Mouse (Mus musculus) activated CD4-positive, CD25-positive, alpha-beta regulatory T cell (primary cell): ENCODE results near the gene Nutm1. TPM values are rescaled to one million over a fixed set of nuclear protein-coding genes. Genes with fewer than 3 reads are reported as not detected.

Source experiments
- polyA plus RNA-seq, 2 experiments: library from polyadenylated mRNA; unstranded; fragments of 100-300 nt; shearing (Covaris generic); gene quantifications; one replicate each; pipeline ENCODE4 v1.2.1; 2017

The Nutm1 gene
- polyA plus RNA-seq: under 1 TPM; 0.04 to 0.22 TPM

DNA sequence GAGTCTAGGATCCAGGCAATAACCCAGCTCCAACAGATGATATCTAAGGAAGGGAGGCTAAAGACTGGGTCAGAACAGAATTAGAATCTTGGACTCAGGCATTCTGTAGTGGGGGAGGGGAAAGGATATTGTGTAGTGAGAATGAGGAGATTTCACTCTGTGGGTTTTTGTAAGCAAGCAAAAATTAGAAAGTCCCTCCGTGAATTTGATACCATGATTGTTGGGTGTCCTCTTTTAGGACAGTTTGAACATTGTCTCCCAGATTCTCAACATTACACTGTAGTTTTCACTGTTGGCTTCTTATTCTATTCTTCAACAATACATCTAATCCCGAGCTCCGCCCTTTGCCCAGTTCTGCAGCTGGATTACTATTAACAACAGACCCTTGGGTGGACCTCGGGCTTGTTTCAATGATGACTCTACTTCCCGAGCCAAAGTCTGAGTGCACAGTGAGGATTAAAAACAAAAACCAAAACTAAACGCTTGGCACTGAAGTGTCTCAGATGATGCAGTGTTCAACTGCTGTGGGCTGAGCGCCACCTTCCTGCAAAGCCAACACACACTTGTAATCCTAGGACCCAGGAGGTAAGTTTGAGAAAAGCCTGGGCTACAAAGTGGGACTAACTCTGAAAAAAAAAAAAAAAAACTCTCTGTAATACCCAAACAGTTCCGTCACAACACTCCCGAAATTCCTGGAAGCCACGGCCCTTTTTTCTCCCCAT lies at the start of gene Nutm1:
TSS of gene Nutm1 (minus strand) at position 51 of the 722 bp plus-strand sequence.

DNA sequence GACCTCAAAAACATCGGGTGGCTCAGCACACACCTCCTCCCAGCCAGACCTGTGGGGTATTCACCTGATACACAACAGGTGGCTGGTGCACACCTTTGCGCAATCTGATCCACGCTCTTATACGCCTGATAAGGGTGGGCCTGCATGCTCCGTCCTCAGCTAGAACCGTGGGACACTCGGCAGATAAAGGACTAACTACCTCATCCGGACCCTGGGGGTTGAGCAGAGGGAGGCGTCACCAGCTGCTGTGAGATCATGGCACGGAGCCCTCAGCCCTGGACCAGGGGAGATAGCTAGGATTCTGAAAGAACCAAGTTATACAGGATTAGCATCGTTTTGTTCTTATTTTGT lies 7.1 kb upstream of the Nutm1 start, which contains the start of gene Gm21985:
TSS of gene Gm21985 (plus strand) at position 73 of the 351 bp plus-strand sequence.

DNA sequence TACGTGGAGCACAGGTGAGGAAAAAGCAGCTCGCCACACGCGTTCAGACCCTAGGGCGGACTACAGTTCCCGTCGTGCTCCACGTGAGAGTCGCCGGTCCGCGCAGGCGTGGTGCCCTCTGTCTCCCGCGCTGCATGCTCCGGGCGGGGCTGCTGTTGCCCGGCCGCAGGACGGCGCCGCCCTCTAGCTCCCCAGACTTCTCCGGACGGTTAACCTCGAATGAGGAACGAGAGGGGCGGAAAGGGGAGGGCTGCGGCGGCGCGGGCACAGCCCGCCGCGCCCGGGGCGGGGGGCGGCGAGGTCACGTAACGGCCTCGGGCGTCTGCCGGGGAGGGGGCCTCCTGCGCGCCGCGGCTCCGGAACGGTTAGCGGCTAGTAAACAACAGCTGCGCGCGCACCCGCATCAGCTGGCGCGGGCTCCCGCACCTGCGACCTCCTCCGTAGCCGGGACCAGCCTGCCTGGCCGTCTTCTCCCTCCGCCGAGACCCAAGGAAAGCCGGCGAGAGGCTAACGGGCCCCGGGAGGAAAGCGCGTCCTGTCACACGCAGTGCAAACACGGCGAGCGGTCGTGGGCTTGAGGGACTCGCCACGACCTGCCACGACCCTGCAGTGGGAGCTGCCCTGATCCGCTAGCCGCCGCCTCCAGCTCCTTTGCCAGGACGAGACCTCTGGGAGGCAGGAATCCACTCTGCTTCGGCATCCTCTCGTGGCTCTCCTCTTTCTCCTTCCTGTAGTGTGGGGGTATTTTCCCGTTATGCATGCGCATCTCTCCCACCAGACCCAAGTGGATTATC lies 6.6 kb upstream of the Nutm1 start, which contains the start of gene Slc12a6:
TSS of gene Slc12a6 (plus strand) at position 378 of the 794 bp plus-strand sequence.

DNA sequence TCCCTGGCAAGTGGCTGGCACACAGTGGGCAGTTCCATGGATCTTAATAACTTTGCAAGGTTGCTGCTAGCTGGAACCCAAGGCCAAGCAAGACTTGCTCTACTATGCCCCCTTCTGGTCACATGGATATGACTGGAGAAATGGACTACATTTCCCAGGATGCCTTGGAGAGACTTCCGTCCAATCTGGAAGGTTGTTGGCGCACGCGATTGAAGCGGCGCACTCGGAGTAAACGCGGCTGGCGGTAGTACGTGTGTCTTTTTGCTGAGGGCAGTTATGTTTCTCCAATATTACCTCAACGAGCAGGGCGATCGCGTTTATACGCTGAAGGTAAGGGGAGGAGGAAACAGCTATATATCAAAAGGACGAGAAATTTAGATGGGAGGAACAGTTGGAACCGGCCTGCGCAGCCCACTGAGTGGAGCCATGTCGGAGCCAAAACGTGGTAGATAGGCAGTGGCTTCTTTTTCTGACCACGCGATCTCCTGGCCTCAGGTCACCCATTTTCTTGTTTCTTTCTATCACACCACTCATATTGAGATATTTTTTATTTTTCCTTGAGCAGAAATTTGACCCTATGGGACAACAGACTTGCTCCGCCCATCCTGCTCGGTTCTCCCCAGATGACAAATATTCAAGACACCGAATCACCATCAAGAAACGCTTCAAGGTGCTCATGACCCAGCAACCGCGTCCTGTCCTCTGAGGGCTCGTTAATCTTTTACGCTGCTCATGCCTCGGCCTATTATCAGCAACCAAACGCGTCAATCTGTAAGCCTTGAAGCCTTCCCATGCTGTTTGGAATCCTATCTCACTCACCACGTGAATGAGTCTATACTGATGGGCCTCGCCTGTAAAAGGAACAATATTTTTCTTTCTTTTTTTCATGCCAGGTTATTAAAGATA lies 2.9 kb upstream of the Nutm1 start, which contains the start of gene Nop10:
TSS of gene Nop10 (plus strand) at position 179 of the 906 bp plus-strand sequence.

DNA sequence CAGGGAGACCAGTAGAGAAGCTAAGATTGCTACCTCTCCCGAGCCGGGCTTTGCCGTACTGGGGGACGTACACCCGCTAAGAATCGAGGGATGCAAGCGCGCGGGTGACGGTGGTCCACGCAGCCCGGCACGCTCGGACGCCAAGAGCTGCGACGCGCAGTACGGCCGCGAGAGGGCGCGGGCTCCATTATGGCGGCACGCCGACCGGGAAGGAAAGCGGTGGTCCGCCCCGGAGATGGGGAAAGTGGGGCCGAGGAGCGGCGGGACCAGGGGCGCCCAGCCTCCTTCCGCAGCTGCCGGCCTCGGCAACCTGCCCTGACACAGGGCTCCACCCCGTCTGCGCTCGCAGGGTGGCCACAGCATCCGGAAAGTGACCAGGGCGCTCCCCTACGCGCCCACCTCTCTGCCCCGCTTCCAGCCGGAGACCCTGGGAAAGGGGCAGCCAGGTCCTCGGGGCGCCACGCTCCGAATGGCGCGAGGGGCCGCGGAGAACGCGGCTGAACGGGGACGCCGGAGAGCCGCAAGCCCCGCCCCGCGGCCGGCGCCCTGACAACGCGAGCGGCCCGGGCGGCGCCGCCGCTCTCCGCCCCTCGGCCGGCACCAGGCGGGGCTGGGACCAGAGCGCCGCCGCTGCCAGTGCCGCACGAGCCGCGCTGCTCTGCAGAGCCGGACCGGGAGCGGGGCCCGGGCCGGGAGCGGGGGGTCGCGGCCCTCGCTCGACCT lies 19.7 kb downstream of the Nutm1 start, which contains the start of gene Lpcat4:
TSS of gene Lpcat4 (plus strand) at position 257 of the 723 bp plus-strand sequence.

Other genes with a start within 250 kb of the Nutm1 start
- under 1 TPM; 0.04 to 0.05 TPM for gene Olfr1310, start 246.6 kb downstream of the Nutm1 start, polyA plus RNA-seq
- under 1 TPM in 1 of 2 experiments, not detected in 1; 0.09 TPM for gene Olfr1311, start 234.9 kb downstream of the Nutm1 start, polyA plus RNA-seq
- under 1 TPM in 1 of 2 experiments, not detected in 1; 0.10 TPM for gene Olfr1312, start 209.1 kb downstream of the Nutm1 start, polyA plus RNA-seq
- not detected for gene Olfr1313, start 181.4 kb downstream of the Nutm1 start, polyA plus RNA-seq
- gene Olfr1314, start 162.5 kb downstream of the Nutm1 start, polyA plus RNA-seq: not detected
- gene Olfr1315-ps1, start 143.9 kb downstream of the Nutm1 start, polyA plus RNA-seq: not detected
- not detected for gene Olfr1316, start 124.3 kb downstream of the Nutm1 start, polyA plus RNA-seq
- gene Olfr1317, start 119.0 kb downstream of the Nutm1 start, polyA plus RNA-seq: under 1 TPM in 1 of 2 experiments, not detected in 1; 0.07 TPM
- gene Olfr1318, start 105.1 kb downstream of the Nutm1 start, polyA plus RNA-seq: under 1 TPM in 1 of 2 experiments, not detected in 1; 0.05 TPM
- 100 to 1,000 TPM in 1 of 2 experiments, 10 to 100 TPM in 1; 46.0 to 104 TPM for gene Lpcat4, start 19.8 kb downstream of the Nutm1 start, polyA plus RNA-seq
- 100 to 1,000 TPM; 111 to 182 TPM for gene Nop10, start 2.6 kb upstream of the Nutm1 start, polyA plus RNA-seq
- 10 to 100 TPM; 45.4 to 84.5 TPM for gene Slc12a6, start 6.5 kb upstream of the Nutm1 start, polyA plus RNA-seq
- gene Gm21985, start 7.0 kb upstream of the Nutm1 start, polyA plus RNA-seq: not detected
- gene Emc4, start 108.7 kb upstream of the Nutm1 start, polyA plus RNA-seq: 100 to 1,000 TPM in 1 of 2 experiments, 10 to 100 TPM in 1; 78.1 to 106 TPM
- gene Katnbl1, start 119.9 kb upstream of the Nutm1 start, polyA plus RNA-seq: 10 to 100 TPM; 21.9 to 25.6 TPM
- gene Emc7, start 195.7 kb upstream of the Nutm1 start, polyA plus RNA-seq: 10 to 100 TPM; 19.0 to 20.7 TPM
- not detected for gene Chrm5, start 221.5 kb upstream of the Nutm1 start, polyA plus RNA-seq
- gene Aven, start 233.7 kb upstream of the Nutm1 start, polyA plus RNA-seq: 10 to 100 TPM; 48.8 to 79.8 TPM